Mouse (Mus musculus): ENCODE results near the gene Elac2. TPM values are rescaled to one million over a fixed set of nuclear protein-coding genes. Genes with fewer than 3 reads are reported as not detected.

Elac2 gene
- 30.5 and 49.1 TPM in 2 replicates for polyA plus RNA-seq (2012; ENCODE audit: low replicate concordance)

DNA sequence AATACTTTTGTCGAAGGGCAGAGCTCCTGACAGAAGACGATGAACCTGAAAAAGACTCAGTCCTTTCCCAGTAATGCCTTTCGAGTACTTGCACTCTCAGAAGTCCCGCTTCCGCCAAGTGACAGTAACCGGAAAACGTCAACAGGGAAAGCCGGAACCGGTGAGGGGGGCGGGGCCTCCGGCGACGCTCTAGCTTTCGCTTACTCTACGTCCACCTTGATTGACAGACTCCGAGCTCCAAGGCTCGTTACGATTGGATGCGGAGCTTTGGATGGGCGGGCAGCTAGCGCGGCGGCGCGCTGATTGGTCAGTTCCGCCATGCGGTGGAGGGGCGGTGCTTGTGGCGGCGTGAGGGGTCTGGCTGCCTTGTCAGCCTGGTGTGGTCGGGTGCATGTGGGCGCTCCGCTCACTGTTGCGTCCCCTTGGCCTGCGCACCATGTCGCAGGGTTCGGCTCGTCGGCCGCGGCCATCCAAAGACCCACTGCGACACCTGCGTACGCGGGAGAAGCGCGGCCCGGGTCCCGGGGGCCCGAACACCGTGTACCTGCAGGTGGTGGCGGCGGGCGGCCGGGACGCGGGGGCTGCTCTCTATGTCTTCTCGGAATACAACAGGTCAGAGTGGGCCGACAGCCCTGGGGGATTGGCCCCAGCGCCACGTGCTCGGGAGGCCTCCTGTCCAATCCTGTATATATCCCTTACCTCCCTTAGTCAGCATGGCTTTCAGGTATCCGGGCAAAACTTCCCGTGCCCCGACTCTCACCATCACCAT is at the start of gene Elac2:
Elac2 (plus strand) TSS at position 319 of the 769 bp plus-strand sequence.

Other genes starting within 250 kb of the Elac2 start
- not detected in 2 replicates for gene 1700086D15Rik, start 180.9 kb downstream of the Elac2 start, polyA plus RNA-seq (2012; ENCODE audit: low replicate concordance)
- not detected in 2 replicates for gene Arhgap44, start 183.9 kb downstream of the Elac2 start, polyA plus RNA-seq (2012; ENCODE audit: low replicate concordance)